Mouse (Mus musculus) hindbrain, embryonic 11.5 days (tissue): ENCODE results near the gene Alkbh1. TPM values are rescaled to one million over a fixed set of nuclear protein-coding genes. Genes with fewer than 3 reads are reported as not detected.

Experiments
- ATAC-seq: fragments of 200-750 bp; cut with Nextera tagmentation; 2 replicates; pipeline ENCODE4 v1.8.0; 2017; ENCODE audit warnings: mild to moderate bottlenecking, moderate TSS enrichment, moderate library complexity; ENCODE audit not compliant: low FRiP score
- DNase-seq: peaks from one replicate; pipeline ENCODE4 v3.0.0-alpha.2; 2015; ENCODE audit warnings: low spot score
- H3K27ac ChIP-seq: fragments of 300-500 bp; sonication (generic); 2 replicates; pipeline ENCODE4 v1.5.1; 2014; ENCODE audit warnings: mild to moderate bottlenecking, low read depth, low read length
- H3K27me3 ChIP-seq: fragments of 300-500 bp; sonication (generic); 2 replicates; pipeline ENCODE4 v1.6.1; 2014; ENCODE audit warnings: mild to moderate bottlenecking, low read length, moderate library complexity, mixed read lengths; ENCODE audit not compliant: control insufficient read depth, insufficient read depth
- H3K36me3 ChIP-seq: fragments of 300-500 bp; sonication (generic); 2 replicates; pipeline ENCODE4 v1.6.1; 2014; ENCODE audit warnings: mild to moderate bottlenecking, low read length, moderate library complexity, mixed read lengths; ENCODE audit not compliant: control insufficient read depth, insufficient read depth
- H3K4me1 ChIP-seq: fragments of 300-500 bp; sonication (generic); replicated peaks from 2 replicates; pipeline ENCODE4 v1.6.1; 2014; ENCODE audit warnings: low read length, mixed read lengths; ENCODE audit not compliant: control insufficient read depth, insufficient read depth
- H3K4me2 ChIP-seq: fragments of 300-500 bp; sonication (generic); replicated peaks from 2 replicates; pipeline ENCODE4 v1.6.1; 2014; ENCODE audit warnings: mild to moderate bottlenecking, low read depth, low read length
- H3K4me3 ChIP-seq: fragments of 300-500 bp; sonication (generic); 2 replicates; pipeline ENCODE4 v1.5.1; 2014; ENCODE audit warnings: low read depth, low read length
- H3K9ac ChIP-seq: fragments of 300-500 bp; sonication (generic); 2 replicates; pipeline ENCODE4 v1.6.1; 2014; ENCODE audit warnings: low read depth, low read length
- H3K9me3 ChIP-seq: fragments of 300-500 bp; sonication (generic); 2 replicates; pipeline ENCODE4 v1.6.1; 2016; ENCODE audit warnings: low read length; ENCODE audit not compliant: control insufficient read depth
- WGBS: fragments of 180-500 bp; shearing (Covaris S2); extraction: QIAGEN DNeasy Blood & Tissue Kit; methylation state at CpG from one replicate; pipeline ENCODE4 v1.1.7; 2014; 5-methylcytosine and 5-hydroxymethylcytosine counted together
- polyA plus RNA-seq: library from polyadenylated mRNA; unstranded; fragments of >200 nt; fragmentation: Nextera tagmentation; extraction: Ambion mirVana; gene quantifications from 2 replicates; pipeline ENCODE4 v1.2.1, GENCODE M21; 2014

Alkbh1 gene
- polyA plus RNA-seq, 1 experiment from 2014 or later = 56.0 TPM

DNA sequence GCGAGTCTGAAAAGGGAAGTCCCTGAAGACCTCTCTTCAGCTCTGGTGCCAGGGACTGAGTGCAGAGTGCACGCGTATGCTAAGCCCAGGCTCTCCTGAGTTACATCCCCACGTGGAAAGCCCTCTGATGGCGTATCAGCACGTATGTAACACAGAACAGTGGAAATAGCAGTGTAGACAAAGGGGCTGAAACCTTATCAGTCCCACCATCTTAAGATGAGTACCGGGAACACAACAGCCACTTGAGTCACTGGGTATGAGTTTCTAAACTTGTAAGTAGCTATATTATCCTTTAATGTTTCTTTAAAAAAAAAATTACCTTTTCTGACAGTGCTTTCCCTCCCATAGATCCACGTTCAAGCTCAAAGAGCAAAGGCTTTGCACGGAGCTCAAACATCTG, 5.6 kb upstream of the Alkbh1 start:
- Histone ChIP-seq H3K27ac (no peak overlapping the region), H3K9me3 (no peaks in the 10 kb centered on the region), H3K9ac (no peak overlapping the region), H3K4me2 (no peak overlapping the region), H3K27me3 (no peaks in the 10 kb centered on the region), H3K4me3 (no peak overlapping the region), H3K4me1 (no peaks in the 10 kb centered on the region), H3K36me3 (0 out of 2 replicates have a peak, but pooled peaks cover 3% of the 10 kb centered on the region)
- DNase-seq (no peak), ATAC-seq (no peak)
- WGBS = 90% methylated on average over 9 of the region's 9 CpGs

DNA sequence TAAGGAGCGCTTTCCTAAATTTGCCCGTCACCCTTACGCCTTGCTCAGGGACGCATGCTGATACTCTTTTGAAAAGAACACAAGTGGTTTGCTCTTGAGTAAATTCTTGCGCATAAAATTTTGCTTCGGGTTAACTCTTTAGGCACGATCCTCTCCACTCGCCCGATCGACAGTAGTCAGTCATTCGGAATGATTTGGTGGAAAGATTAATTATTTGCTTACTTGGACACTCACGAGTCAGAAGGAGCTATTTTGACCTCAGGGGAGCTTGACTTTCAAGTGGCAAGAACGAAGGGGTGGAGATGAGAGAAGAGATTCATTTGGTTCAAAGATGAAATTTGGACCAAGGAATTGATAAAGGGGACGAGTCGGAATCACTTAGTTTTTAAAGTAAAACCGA, 394 bp upstream of the Alkbh1 start:
- Histone ChIP-seq H3K27me3 (no peaks in the 10 kb centered on the region), H3K4me1 (0 out of 2 replicates have a peak, but pooled peaks cover 2% of the 10 kb centered on the region), H3K36me3 (peaks cover 10% of the 10 kb centered on the region; the same call in 1 of the 2 replicates), H3K4me3 (peak overlapping the region; percentile 99), H3K9me3 (no peaks in the 10 kb centered on the region), H3K4me2 (peak overlapping the region; percentile 68), H3K9ac (peak overlapping the region; percentile 92; the same call in 1 of the 2 replicates), H3K27ac (no peak overlapping the region)
- 6% methylated on average over 16 of the region's 16 CpGs for WGBS
- ATAC-seq (peak; percentile 39), DNase-seq (peak; percentile 32)

- Histone ChIP-seq H3K27me3 (no peaks in the 10 kb centered on the region), H3K36me3 (peaks cover 10% of the 10 kb centered on the region; the same call in 1 of the 2 replicates), H3K4me1 (0 out of 2 replicates have a peak, but pooled peaks cover 2% of the 10 kb centered on the region), H3K27ac (peak overlapping the region; percentile 66), H3K4me3 (peak overlapping the region; percentile 99), H3K9ac (peak overlapping the region; percentile 92), H3K4me2 (peak overlapping the region; percentile 68), H3K9me3 (no peaks in the 10 kb centered on the region)
- WGBS = under 1% methylated on average over 33 of the region's 33 CpGs
- ATAC-seq (peak; percentile 86), DNase-seq (no peak)
Observed at GRCm38 (mm10) chr12:87443115-87443699, 610 bp downstream of the Alkbh1 start.

DNA sequence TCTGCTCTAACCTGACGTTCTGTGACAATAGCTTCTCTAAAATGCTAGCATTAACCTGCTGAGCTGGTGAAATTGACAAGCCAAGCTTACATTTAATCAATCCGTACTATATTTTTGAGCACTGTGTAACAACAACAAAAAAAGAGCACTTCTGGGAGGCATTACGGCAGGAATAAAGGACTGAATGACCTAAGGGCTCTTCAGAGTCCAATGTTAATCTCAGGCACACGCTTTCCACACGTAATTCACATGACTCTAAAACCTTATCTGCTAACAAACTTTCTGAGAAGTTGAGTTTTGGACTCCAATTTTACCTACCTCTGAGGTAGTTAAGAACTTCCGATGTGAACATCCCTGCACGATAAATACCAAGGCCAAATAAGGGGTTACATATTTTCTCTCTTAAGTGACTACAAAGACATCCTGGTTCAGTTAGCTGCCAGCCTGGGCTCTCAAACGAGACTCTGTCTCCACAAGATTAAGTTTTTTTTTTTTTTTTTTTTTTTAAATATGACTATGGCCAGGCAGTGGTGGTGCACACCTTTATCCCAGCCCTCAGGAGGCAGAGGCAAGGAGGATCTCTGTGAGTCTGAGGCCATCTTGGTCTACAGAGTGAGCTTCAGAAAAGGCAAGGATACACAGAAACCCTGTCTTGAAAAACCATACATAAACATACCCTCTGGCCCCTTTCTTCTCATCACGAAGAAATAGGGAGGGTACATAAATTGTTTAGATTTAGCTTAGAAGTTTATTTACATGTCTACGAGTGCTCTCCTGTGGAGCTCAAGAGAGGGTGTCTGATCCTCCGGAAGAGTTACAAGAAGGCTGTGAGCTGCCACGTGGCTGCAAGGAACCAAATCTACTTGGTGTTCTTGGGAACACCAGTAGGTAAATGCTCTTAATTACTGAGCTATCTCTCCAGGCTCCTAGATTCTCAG, 1.4 kb downstream of the Alkbh1 start:
- Histone ChIP-seq H3K9ac (peak overlapping the region; percentile 92), H3K36me3 (peaks cover 13% of the 10 kb centered on the region; the same call in 1 of the 2 replicates), H3K4me1 (0 out of 2 replicates have a peak, but pooled peaks cover 2% of the 10 kb centered on the region), H3K4me2 (peak overlapping the region; percentile 68), H3K4me3 (peak overlapping the region; percentile 99), H3K27me3 (no peaks in the 10 kb centered on the region), H3K9me3 (no peaks in the 10 kb centered on the region), H3K27ac (no peak overlapping the region)
- ATAC-seq (no peak), DNase-seq (peak; percentile 51)
- 40% methylated on average over 12 of the region's 12 CpGs for WGBS

DNA sequence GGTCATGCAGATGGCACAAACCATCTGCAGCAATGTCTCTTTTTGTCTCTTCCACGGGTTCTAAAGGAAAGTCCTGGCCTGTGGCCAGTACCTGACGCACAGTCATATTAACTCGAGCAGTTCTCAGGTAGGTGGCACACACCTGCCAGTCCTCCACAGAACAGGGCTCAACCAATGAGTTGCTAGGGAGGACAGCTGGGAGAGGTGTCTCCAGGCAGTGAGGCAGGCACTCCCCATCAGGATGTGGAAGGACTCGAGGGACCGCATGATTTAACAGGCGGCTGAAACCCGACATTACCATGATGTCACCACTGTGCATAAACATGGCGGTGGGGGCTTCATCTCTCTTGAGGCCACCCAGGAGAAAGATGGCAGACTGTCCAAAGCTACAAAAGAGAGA, 14.9 kb downstream of the Alkbh1 start:
- ATAC-seq = no peak

DNA sequence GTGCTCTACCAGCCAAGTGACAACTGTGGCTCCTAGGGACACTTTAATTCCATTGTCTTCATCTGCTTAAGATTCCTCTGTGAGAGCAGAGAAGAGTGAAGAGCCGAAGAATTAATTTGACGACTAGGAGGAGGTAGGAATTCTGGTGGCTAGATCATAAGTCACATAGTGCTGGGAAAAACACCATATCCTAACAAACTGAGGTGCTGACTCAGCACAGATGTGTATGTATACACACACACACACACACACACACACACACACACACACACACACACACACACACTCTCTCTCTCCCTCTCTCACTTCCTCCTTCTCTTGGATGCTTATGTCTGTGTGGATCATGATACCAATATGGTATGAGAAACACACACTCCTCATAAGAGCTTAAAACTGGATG, 15.5 kb downstream of the Alkbh1 start:
- no peak for ATAC-seq
- Histone ChIP-seq H3K27ac (no peak overlapping the region), H3K9me3 (no peaks in the 10 kb centered on the region), H3K9ac (no peak overlapping the region), H3K4me3 (no peak overlapping the region), H3K27me3 (no peaks in the 10 kb centered on the region), H3K36me3 (peaks cover 24% of the 10 kb centered on the region; the same call in 1 of the 2 replicates), H3K4me1 (no peaks in the 10 kb centered on the region), H3K4me2 (no peak overlapping the region)
- 95% methylated on average over 2 of the region's 2 CpGs for WGBS
- DNase-seq = no peak

More for the DNA sequence above, 14.9 kb downstream of the Alkbh1 start:
- Histone ChIP-seq H3K27me3 (no peaks in the 10 kb centered on the region), H3K4me1 (no peaks in the 10 kb centered on the region), H3K36me3 (peaks cover 28% of the 10 kb centered on the region; the same call in 1 of the 2 replicates), H3K4me3 (no peak overlapping the region), H3K4me2 (no peak overlapping the region), H3K9me3 (no peaks in the 10 kb centered on the region), H3K9ac (no peak overlapping the region), H3K27ac (no peak overlapping the region)
- DNase-seq = no peak
- 88% methylated on average over 8 of the region's 8 CpGs for WGBS

- H3K4me2 ChIP-seq = no peak overlapping the region
- peaks cover 21% of the 10 kb centered on the region; the same call in 1 of the 2 replicates for H3K36me3 ChIP-seq
- 95% methylated on average over 5 of the region's 5 CpGs for WGBS
- H3K4me1 ChIP-seq = no peaks in the 10 kb centered on the region
- no peak overlapping the region for H3K4me3 ChIP-seq
- DNase-seq (no peak), ATAC-seq (no peak)
- H3K27ac ChIP-seq = no peak overlapping the region
- no peaks in the 10 kb centered on the region for H3K9me3 ChIP-seq
- no peak overlapping the region for H3K9ac ChIP-seq
- no peaks in the 10 kb centered on the region for H3K27me3 ChIP-seq
Observed at GRCm38 (mm10) chr12:87426354-87427031, 17.3 kb downstream of the Alkbh1 start.

DNA sequence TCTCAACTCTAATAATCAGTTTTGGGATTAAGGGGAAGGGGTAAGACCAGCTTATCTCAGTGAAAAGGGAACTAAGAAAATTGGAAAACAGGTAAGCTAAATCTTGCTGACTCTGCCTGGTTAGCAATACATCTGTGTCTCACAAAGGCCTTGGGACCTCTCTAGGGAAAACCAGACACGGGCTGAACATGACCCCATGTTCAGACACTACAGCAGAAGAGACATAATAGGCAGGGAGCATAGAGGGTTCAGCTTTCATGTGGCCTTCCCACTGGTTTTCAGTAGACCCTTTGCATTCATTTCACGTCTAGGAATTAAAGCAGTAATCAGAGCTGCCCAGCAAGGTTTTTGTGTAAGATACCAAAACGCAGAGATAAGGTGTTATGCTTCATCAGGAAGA, 19.3 kb downstream of the Alkbh1 start:
- ATAC-seq (peak; percentile 51; the same call in 1 of the 2 replicates), DNase-seq (no peak)
- Histone ChIP-seq H3K9ac (no peak overlapping the region), H3K9me3 (no peaks in the 10 kb centered on the region), H3K4me2 (no peak overlapping the region), H3K36me3 (peaks cover 9% of the 10 kb centered on the region; the same call in 1 of the 2 replicates), H3K27ac (no peak overlapping the region), H3K27me3 (no peaks in the 10 kb centered on the region), H3K4me3 (no peak overlapping the region), H3K4me1 (no peaks in the 10 kb centered on the region)
- 34% methylated on average over 3 of the region's 3 CpGs for WGBS
